Mouse (Mus musculus): ENCODE measurements around the gene Gpat3. TPM values are rescaled to one million over a fixed set of nuclear protein-coding genes. Genes with fewer than 3 reads are reported as not detected.

Gpat3 gene
- total RNA-seq, 2 experiments from 2014 or later: 2.2 to 2.3 TPM

DNA sequence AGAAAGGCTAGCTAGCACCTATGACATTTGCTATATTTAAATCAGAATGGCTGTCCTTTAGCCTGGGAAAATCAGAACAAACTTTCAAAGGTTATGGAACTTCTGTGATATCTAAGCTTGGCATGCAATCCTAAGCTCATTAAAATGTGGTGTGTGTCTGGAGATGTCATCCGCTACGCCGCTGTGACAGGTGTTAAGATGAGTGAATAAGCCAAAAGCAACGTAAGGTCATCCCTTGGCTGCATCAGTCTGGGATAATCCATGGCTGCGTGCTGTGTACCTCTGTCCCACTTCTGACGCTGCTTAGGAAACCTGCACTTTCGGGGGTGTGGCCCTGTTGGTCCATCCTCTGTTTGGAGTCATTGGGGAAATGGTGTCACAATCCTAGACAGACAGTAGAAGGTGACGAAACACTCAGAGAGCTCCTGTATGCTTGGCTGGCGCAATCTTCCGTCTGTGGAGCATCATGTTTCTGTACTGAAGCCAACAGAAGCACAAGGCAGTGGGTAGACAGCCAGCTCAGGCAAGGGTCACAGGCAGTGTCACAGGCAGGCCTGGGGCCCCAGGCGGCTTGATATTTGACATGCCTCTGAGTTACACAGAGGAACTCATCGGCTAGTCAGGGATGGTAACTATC lies 15.0 kb downstream of the Gpat3 start:
- no peak for DNase-seq (ENCODE audit: low spot score in 2 of 2)

DNA sequence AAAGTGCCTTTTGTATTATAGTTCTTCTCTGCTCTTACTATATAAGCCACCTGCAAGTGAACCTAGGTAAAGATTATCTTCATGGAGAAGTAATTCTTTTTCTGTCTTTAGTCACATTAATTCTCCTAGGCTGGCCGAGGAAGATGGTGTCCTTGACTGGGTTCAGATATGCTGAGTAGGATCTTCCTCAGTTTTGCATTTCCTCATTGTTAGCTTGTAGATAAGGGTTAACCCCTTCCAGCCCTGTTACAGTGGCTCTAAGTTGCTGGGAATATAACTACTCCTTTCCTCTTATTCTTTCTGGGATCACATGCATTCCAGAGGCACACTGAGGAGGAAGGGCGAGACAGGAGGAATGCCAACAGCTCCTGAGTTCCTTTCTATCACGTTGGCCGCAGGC lies 15.6 kb downstream of the Gpat3 start:
- no peak for DNase-seq (ENCODE audit: low spot score in 2 of 2)

DNA sequence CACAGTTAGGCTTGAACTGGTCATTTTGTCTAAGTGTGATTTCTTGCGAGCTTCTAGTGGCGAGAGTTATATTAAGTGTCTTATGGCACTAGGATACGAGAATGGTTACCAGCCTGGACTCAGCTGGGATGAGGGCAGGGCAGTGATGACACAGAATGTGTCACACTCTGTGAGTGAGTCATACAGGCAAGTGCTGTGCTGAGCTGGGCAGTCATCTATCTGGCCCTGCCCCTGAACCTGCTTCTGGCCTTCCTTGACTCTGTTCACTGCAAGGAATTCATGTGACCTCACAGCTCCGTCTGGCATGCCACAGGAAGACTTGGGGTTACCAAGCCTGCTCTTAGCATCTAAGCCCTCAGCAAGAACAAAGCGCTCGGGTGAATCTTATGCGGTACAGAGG lies 16.3 kb downstream of the Gpat3 start:
- DNase-seq (ENCODE audit: low spot score in 2 of 2): no peak

DNA sequence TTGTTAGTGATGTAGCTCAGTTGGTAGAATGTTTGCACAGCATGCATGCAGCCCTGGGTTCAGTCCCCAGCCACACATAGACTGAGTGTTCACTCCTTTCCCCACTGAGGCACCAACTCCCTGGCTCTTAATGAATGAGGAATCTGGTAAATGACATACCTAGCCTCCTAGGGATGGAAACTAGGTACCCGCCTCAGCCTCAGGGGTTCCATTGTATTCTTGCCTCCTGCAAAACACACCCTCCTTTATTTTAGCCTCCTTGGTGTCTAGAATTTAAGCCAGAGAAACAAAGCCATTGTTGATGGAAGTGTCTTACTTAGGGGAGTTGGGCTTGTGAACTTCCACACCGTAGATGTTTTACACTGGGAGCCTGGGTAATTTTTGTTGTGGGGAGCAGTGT lies 17.6 kb downstream of the Gpat3 start:
- no peak for DNase-seq (ENCODE audit: low spot score in 2 of 2)

DNA sequence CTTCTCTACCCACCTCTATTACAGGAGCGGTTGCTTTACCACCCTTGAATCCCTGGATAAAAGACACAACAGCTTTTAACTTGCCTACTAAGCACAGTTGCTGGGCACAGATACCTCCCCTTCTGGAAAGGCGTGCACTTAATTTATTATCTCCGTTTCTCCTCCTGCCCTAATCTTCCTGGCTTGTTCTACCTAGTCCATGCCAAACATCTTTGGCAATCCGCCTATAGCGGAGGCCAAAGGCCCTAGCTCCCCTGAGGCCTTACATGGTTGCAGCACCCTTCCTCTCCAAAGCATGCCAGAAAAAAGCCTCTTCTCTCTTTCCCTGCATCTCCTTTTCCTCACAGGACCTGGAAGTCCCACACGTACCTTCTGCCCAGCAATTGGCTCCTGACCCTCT lies 18.9 kb downstream of the Gpat3 start:
- no peak for DNase-seq (ENCODE audit: low spot score in 2 of 2)

DNA sequence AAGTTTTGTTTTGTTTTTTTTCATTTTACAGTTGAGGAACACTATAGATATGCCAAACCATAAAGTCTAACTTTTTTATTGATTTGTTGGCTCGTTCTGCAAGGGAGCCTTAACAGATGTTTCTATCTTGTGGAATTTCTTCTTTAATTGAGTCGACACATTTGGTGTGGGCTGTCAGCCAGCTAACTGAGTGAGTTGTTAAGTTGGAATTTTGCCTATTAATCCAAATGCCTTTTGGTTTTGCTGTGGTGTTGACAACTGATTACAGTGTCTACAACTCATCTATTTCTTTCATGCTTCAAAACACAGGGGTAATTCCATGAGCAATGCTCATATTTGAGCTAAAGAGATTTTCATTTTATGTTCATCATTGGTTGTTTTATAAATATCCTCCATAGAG lies 20.7 kb downstream of the Gpat3 start:
- DNase-seq (ENCODE audit: low spot score in 2 of 2): peak; percentile 34 to 64

DNA sequence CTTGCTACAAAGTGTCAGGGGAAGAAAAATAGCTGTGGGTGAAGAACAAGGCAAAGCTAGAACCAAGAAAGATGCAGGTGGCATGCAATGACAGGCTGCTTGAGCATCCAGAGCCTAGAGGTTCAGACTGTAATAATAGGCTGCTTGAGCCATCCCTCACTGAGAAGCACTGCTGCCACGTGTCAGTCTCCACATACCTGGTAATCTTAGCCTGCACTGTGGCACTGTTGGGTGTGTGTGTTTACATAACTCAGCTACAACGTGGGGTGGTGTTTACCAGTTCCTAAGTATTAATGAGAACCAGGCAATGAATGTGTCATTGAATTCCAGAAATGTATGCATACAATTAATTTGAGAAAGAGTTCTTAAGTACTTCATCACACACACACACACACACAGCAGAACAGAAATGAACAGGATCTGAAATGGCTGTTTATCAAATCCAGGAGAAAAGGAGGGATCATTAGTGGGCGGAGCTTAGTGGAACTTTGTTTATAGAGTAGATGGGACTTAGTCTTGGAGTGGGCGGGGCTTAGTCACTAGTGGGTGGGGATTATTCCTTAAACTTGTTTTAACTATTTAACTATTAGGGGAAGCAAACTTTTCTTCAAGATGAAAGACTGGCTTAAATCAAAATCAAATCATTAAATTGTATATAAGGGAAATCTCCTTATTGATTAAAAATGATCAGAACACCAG lies 23.8 kb downstream of the Gpat3 start:
- no peak for DNase-seq (ENCODE audit: low spot score in 2 of 2)

DNA sequence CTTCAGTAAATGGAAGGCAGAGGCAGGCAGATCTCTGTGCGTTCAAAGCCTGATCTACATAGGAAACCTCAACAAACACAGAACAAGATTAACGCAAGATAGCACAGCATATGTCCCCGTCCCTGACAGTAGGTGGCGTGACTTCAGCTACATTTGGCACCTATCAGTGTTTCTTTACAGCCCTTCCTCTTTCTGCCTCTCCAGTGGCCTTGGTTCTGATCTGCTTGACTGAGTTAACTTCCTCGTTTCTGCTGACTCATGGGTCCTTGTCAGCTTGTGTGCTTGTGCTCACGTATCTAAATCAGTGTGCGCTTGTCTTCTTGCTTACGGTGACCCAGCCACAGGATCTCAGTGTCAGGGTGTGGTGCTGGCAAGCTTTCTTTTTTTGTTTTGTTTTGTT lies 26.5 kb downstream of the Gpat3 start:
- DNase-seq (ENCODE audit: low spot score in 2 of 2): no peak

DNA sequence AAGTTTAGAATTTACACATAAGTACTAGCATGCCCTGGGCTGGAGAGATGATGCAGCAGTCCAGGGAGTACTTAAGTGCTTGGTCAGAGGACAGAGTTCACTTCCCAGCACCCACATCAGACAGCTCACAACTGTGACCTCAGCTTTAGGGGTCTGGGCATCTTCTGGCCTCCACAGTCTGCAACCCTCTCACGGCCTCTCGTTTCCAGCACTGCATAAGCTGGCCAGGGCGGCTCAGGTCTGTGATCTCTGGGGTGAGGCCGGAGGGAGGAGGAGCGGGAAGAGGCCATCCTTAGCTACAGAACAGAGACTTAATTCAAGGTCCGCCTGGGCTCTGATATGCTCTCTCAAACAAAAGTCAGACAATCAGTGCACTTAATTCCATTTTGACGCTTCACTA lies 29.2 kb downstream of the Gpat3 start:
- no peak for DNase-seq (ENCODE audit: low spot score in 2 of 2)

DNA sequence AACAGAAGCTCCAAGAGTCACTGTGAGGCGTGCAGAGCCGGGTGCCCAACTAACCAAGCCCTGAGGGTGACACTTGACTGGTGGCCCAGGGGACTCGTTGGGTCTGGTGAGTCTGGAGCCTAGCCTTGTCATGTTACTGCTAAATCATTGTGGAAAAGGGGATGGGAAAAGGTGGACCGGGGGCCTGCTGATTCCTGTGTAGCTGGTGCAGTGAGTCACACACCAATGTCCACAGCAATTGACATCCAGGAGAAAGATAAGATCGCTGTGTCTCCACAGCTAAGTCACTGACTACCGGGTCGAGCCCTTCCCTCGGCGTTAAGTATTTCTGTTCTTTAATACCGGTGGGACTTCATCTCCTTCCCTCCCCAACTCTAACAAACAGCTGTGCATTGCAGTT lies 29.7 kb downstream of the Gpat3 start:
- DNase-seq (ENCODE audit: low spot score in 2 of 2): no peak

DNA sequence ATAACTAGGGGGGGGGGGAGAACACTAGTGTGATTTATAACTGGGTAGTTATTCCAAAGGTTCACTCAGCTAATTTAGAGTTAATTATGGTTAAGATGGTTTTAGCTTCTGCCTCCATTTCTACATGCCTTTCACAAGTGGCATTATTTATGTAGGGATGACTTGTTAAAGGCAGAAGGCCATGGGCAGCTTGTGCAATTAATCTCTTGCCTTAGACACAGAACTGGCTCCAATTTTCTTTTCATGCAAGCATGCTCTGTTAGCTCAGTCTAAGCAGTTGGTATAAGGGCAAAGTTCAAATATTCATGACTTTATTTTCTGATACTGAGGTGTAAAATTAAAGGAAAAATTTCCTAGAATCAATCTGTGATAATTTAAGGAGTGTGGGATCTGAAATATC lies 31.5 kb downstream of the Gpat3 start:
- no peak for DNase-seq (ENCODE audit: low spot score in 2 of 2)

DNA sequence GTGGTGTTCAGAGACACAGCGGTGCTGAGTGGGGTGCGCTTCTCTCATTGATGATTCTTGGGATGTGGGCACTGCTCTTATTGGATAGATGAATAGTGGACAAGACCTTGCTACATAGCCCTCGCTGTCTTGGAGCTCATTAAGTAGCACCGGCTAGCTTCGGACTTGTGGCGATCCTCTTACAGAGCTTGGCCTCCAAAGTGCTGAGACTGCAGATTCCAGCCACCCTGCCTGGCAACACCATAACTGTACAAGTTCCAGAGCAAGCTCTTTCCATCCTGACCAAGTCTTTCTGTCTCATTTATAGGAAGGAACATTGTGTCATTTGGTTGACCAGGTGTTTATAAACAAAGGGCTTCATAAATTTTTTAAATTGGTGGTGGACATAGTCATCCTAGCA lies 39.7 kb downstream of the Gpat3 start:
- DNase-seq (ENCODE audit: low spot score in 2 of 2): no peak

DNA sequence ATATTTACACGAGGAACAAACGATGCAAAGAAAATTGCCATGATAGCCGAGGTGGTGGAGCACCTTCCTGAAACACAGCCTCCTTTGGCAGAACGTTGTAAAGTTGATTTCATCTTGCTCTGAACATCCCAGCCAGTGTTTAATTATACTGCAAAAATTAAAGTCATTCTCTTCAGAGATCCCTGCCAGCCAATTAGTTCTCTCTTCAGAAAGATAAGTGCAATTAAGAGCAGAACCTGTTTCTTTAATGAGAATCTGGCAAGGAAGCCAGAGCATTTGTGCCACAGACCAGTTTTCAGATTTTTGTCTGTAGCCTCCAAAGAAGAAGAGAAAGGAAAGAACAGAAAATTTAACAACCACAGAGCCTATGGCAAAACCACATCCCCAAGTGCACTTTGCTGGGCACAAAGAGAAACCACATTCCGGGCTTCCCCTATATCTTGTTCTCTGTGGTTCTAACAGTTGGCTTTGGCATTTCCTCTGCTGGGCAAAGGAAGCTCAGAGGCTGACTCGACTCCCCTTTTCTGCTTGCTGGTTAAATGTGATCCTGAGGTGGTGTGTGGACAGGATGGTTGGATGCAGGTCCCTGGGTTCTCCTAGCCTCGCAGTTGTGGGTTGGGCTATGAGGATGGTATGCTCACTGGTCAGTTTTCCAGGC lies 40.9 kb downstream of the Gpat3 start:
- no peak for DNase-seq (ENCODE audit: low spot score in 2 of 2)

DNA sequence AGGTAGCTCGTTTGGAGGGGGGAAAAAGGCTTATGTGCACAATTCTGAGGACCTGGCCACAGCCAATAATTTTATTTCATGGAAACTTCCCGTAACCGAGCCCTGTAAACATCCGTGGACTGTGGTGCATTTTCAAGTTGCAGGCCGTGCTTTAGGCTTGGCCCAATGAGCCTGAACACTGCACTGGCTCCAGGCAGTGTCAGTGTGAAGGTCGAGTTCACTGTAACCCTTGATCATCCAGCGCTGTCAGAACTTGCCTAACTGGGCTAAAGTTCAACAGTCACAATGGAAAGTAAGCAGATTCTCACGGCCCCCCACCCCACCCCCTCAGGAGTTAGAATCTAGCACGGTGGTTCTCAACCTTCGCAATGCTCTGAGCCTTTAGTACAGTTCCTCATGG lies 50.7 kb downstream of the Gpat3 start:
- no peak for DNase-seq (ENCODE audit: low spot score in 2 of 2)

DNA sequence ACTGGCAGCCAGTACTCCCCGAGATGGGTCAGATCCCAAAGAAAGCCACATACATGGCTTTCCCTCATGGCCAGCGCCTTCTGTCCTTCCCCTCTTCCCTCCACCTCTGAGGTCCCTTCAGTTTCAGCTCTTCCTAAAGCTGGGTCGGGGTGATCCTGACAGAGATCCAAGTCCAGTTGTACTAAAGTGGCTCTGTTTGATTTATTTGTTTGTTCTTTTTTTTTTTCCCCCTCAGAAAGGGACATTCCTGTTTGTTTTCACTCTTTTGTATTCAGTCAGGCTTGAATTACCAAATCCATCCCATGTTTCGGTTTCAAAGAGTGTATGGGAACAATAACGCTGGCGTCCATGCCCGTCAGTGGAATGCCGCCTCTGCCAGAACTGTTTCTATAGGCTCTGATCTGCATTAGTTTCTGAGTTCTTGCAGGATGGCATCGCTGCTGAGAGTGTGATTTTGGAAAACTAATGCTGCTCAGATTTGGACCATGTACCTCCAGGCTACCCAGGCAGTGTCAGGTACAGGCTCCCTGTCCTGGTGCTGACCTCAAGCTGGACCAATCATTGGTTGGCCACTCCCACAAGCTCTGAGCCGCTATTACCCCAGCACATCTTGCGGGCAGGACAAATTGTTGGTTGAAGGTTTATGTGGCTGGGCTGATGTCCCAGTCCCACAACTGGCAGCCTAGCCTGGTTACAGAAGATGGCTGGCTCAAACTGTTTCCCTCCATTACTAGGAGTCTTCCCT lies 54.4 kb downstream of the Gpat3 start:
- no peak for DNase-seq (ENCODE audit: low spot score in 2 of 2)

DNA sequence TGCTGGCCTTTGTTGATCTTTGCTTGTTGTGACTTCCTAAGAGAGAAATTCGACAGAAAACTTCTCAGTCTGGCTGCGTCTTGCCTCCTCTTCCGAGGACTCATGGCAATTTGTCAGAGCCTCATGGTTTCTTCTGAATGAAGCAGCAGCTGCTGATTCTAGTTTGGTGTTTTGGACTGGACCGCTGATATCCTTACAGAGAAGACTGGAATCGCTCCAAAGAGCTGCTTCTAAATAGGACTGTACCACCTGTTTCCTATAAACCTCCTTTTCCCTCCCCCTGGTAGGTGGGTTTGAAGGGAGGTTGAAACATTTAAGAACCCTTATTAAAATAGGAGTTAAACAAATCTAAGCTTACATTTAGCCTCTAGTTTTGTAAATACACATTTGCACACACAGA lies 55.5 kb downstream of the Gpat3 start:
- no peak for DNase-seq (ENCODE audit: low spot score in 2 of 2)

DNA sequence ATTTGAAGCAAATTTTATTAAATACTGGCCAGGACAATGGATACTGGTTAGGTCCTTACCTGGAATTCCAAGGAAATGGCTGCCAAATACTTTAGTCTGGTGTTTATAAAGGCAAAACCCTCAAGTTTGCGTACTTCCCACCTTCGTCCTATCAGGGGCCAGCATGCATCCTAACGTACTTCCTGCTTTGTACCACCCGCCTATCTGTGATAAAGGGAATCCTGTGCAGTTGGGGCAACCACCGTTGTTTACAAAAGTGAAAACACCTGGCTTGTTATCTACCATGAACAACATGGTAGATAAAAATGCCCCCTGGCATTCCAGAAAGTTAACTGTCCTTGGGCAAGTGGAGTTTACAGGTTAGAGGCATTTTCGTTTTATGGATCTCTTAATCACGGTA lies 63.0 kb downstream of the Gpat3 start:
- no peak for DNase-seq (ENCODE audit: low spot score in 2 of 2)

DNA sequence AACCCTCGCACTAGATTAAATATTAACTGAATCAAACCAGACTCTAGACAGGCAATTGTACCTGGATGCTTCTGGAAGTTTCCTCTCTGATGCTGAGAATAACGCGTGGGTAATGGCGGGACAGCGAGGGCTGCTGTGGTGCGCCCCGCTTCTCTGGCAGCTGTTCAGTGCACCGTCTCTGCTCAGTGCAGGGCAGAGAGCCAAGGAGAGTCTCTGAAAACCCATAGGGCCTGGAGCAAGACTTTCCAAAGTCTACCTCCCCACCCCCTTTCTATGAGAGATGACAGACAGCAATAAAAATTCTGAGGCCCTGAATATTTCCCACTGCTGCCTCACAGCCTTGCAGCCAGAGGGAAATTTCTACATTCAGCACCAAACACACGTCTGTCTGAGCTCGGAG lies 63.4 kb downstream of the Gpat3 start:
- DNase-seq (ENCODE audit: low spot score in 2 of 2): no peak

DNA sequence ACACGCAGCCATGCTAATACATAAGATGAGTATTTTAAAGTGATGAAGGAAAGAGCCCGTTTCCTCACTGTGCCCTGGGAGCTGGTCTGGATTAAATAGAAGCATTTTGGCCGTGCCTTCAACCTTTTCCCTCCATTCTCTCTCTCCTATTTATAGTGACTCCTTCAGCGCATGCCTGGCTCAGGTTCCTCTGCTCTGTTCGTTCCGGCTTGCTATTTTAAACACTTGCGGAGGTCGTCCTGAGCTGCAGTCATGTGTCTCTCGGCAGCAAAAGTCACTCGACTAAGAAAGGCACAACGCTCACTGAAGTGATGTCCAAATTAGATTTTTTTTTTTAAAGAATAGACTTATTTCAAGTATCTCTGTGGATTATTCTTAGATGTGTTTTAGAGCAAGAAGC lies 64.2 kb downstream of the Gpat3 start:
- no peak for DNase-seq (ENCODE audit: low spot score in 2 of 2)

DNA sequence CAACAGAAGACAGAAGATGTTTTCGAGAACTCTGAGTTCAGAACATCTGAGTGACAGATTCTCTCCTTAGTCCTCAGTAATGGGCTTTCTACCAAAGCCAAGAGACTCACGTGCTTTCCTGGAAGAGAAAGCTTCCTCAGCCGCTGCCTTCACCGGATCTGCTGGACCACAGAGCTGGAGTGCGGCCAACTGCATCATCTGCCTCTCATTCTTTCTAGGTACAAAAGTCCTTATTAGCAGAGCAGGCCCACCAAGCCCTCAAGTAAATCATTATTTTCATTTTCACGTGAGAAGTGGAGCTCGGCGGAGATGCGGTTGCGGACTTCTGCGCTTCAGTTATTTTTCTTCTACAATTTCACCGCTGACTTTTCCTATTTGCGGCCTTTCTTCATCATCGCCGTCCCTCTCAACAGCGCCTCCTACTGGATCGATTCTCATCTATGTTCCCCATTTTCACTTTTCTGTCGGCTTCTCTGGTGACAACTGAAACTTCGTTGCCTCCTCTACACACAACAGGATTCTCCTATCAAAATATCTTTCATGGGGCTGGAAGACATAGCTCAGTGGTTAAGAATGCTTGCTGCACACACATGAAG lies 66.1 kb downstream of the Gpat3 start:
- DNase-seq (ENCODE audit: low spot score in 2 of 2): no peak

DNA sequence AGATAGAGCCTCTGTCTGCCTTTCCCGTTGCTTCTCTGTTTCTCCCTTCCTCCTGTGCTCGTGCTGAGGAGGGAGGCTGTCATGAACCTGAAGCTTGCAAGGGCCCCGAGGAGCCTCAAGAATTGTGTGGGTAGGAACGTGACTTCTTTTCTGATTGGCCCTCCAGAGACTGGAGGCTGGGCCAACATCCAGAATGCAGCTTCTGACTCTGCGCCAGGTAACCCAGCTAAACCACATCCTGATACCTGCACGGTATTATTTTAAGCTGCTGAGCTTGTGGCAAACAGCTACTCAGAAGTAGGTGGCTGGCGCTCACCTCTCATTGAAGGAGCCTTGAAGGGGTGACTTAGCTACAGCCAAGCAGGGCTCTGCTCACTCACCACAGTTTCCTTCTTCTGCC lies 66.9 kb downstream of the Gpat3 start:
- no peak for DNase-seq (ENCODE audit: low spot score in 2 of 2)

DNA sequence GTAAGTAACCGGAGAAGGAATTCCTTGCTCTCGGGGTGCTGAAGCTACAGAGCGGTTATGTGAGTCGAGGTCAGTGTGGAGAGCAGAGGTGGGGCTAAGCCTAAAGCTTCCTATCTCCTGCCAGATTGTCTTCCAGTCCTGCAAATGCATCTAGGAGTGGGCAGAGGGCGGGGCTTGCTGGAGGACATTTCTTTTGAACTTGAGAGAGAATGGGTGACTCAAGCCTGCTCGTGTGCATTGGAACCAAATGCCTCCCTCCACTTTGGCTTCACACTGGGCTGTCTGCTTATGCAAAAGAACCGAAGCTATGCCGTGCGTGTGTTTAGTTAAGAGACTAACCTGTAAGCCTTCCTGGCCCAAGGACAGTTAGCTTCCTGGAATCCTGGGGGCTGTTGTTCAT lies 67.8 kb downstream of the Gpat3 start:
- no peak for DNase-seq (ENCODE audit: low spot score in 2 of 2)

Data from layer of hippocampus, adult 18-20 months (tissue).